Mouse (Mus musculus) stomach, embryonic 15.5 days (tissue): Measurements from ENCODE around the gene Arhgap28. TPM values are rescaled to one million over a fixed set of nuclear protein-coding genes. Genes with fewer than 3 reads are reported as not detected.

Experiments used
- ATAC-seq: fragments of 200-750 bp; cut with Nextera tagmentation; 2 replicates; pipeline ENCODE4 v1.8.0; 2017; ENCODE audit warnings: low read depth, moderate number of reproducible peaks, moderate TSS enrichment; ENCODE audit not compliant: insufficient read depth, low FRiP score
- H3K27ac ChIP-seq: fragments of 300-500 bp; sonication (generic); 2 replicates; pipeline ENCODE4 v1.5.1; 2015; ENCODE audit warnings: mild to moderate bottlenecking, inconsistent platforms
- H3K27me3 ChIP-seq: fragments of 300-500 bp; sonication (generic); replicated peaks from 2 replicates; pipeline ENCODE4 v1.6.1; 2015; ENCODE audit warnings: inconsistent platforms
- H3K36me3 ChIP-seq: fragments of 300-500 bp; sonication (generic); 2 replicates; pipeline ENCODE4 v1.6.1; 2015; ENCODE audit warnings: inconsistent platforms
- H3K4me1 ChIP-seq: fragments of 300-500 bp; sonication (generic); 2 replicates; pipeline ENCODE4 v1.6.1; 2015; ENCODE audit warnings: inconsistent platforms
- H3K4me2 ChIP-seq: fragments of 300-500 bp; sonication (generic); 2 replicates; pipeline ENCODE4 v1.6.1; 2015; ENCODE audit warnings: mild to moderate bottlenecking, inconsistent platforms
- H3K4me3 ChIP-seq: fragments of 300-500 bp; sonication (generic); replicated peaks from 2 replicates; pipeline ENCODE4 v1.5.1; 2015; ENCODE audit warnings: inconsistent platforms
- H3K9ac ChIP-seq: fragments of 300-500 bp; sonication (generic); 2 replicates; pipeline ENCODE4 v1.6.1; 2015; ENCODE audit warnings: inconsistent platforms
- H3K9me3 ChIP-seq: fragments of 300-500 bp; sonication (generic); 2 replicates; pipeline ENCODE4 v1.6.1; 2016; ENCODE audit warnings: inconsistent platforms
- WGBS: fragments of 180-500 bp; shearing (Covaris S2); methylation state at CpG from one replicate; pipeline ENCODE4 v1.1.7; 2015; 5-methylcytosine and 5-hydroxymethylcytosine counted together
- polyA plus RNA-seq: library from polyadenylated mRNA; unstranded; fragments of >200 nt; fragmentation: Nextera tagmentation; extraction: Ambion mirVana; gene quantifications from 2 replicates; pipeline ENCODE4 v1.2.1, GENCODE M21; 2015

Arhgap28 gene
- polyA plus RNA-seq, 1 experiment from 2014 or later: 23.9 TPM

DNA sequence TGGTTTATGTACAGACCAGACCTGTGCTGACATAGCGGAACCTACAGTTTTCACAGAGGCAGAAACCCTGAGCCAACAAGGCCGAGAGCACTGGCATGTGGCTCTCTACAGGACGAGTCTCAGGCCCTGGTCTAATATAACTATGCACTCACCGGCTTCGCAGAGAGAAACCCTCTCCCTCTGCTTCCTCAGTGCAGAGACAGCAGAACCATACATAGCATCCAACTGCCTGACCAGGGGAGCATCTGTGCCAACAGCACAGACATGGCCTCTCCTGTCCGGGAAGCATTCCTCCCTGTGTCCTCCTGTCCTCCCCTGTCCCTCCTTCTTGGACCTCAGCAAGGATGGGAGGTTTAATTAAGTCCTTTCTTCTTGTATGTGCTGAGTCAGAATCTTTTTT, 75.6 kb downstream of the Arhgap28 start:
- Histone ChIP-seq H3K4me3 (no peak overlapping the region), H3K36me3 (0 out of 2 replicates have a peak, but pooled peaks cover 4% of the 10 kb centered on the region), H3K4me2 (no peak overlapping the region), H3K27me3 (no peaks in the 10 kb centered on the region), H3K4me1 (no peaks in the 10 kb centered on the region), H3K9ac (no peak overlapping the region), H3K9me3 (no peaks in the 10 kb centered on the region), H3K27ac (no peak overlapping the region)
- WGBS: 81% methylated on average over 6 of the region's 6 CpGs
- ATAC-seq: no peak

DNA sequence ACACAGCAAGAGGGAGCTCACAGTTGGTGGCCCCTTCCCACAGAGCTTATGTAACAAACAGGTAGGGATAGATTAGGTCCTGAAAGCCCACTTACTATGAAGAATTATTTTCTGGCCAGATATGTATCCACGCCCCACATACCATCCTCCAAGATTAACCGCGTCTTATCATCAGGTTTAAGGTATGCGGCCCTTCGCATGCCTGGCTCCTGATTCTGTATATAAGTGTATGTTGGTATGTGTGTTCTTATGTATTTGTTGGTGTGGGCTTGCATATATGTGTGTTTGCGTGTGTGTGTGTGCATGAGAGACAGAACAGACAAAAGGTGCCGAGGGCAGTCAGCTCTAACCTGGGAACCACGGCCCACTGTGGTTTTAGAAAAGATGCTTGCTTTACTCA, 76.1 kb downstream of the Arhgap28 start:
- ATAC-seq: no peak
- H3K4me1 ChIP-seq: no peaks in the 10 kb centered on the region
- H3K4me2 ChIP-seq: no peak overlapping the region
- 0 out of 2 replicates have a peak, but pooled peaks cover 2% of the 10 kb centered on the region for H3K36me3 ChIP-seq
- WGBS: 82% methylated on average over 8 of the region's 8 CpGs
- H3K27me3 ChIP-seq: no peaks in the 10 kb centered on the region
- H3K27ac ChIP-seq: no peak overlapping the region
- H3K9ac ChIP-seq: no peak overlapping the region
- no peaks in the 10 kb centered on the region for H3K9me3 ChIP-seq
- H3K4me3 ChIP-seq: no peak overlapping the region

GRCm38 (mm10) chr17:67919959-67920358, 84.0 kb downstream of the Arhgap28 start:
- H3K27ac ChIP-seq: no peak overlapping the region
- H3K4me3 ChIP-seq: no peak overlapping the region
- WGBS: 81% methylated on average over 7 of the region's 7 CpGs
- ATAC-seq: no peak
- H3K9me3 ChIP-seq: no peaks in the 10 kb centered on the region
- no peaks in the 10 kb centered on the region for H3K4me1 ChIP-seq
- no peak overlapping the region for H3K9ac ChIP-seq
- no peak overlapping the region for H3K4me2 ChIP-seq
- no peaks in the 10 kb centered on the region for H3K27me3 ChIP-seq
- no peaks in the 10 kb centered on the region for H3K36me3 ChIP-seq

- H3K4me3 ChIP-seq: no peak overlapping the region
- WGBS: 82% methylated on average over 7 of the region's 7 CpGs
- no peak overlapping the region for H3K9ac ChIP-seq
- no peaks in the 10 kb centered on the region for H3K36me3 ChIP-seq
- ATAC-seq: no peak
- no peak overlapping the region for H3K27ac ChIP-seq
- no peak overlapping the region for H3K4me2 ChIP-seq
- no peaks in the 10 kb centered on the region for H3K27me3 ChIP-seq
- no peaks in the 10 kb centered on the region for H3K4me1 ChIP-seq
- H3K9me3 ChIP-seq: no peaks in the 10 kb centered on the region
These were observed 85.7 kb downstream of the Arhgap28 start for GRCm38 (mm10) chr17:67918201-67918600.

GRCm38 (mm10) chr17:67916901-67917300, 87.0 kb downstream of the Arhgap28 start:
- H3K4me3 ChIP-seq: no peak overlapping the region
- H3K27me3 ChIP-seq: no peaks in the 10 kb centered on the region
- H3K9ac ChIP-seq: no peak overlapping the region
- no peaks in the 10 kb centered on the region for H3K9me3 ChIP-seq
- no peak for ATAC-seq
- no peaks in the 10 kb centered on the region for H3K4me1 ChIP-seq
- no peaks in the 10 kb centered on the region for H3K36me3 ChIP-seq
- 87% methylated on average over 2 of the region's 2 CpGs for WGBS
- H3K27ac ChIP-seq: no peak overlapping the region
- no peak overlapping the region for H3K4me2 ChIP-seq

GRCm38 (mm10) chr17:67912640-67913039, 91.3 kb downstream of the Arhgap28 start:
- Histone ChIP-seq H3K9me3 (no peaks in the 10 kb centered on the region), H3K36me3 (no peaks in the 10 kb centered on the region), H3K27ac (no peak overlapping the region), H3K4me3 (no peak overlapping the region), H3K4me2 (no peak overlapping the region), H3K4me1 (no peaks in the 10 kb centered on the region), H3K9ac (no peak overlapping the region), H3K27me3 (no peaks in the 10 kb centered on the region)
- WGBS: 61% methylated on average over 12 of the region's 12 CpGs
- ATAC-seq: peak; percentile 66; the same call in 1 of the 2 replicates

GRCm38 (mm10) chr17:67912051-67912450, 91.9 kb downstream of the Arhgap28 start:
- no peak overlapping the region for H3K9ac ChIP-seq
- ATAC-seq: no peak
- 80% methylated on average over 11 of the region's 11 CpGs for WGBS

GRCm38 (mm10) chr17:67908537-67908936, 95.4 kb downstream of the Arhgap28 start:
- no peaks in the 10 kb centered on the region for H3K9me3 ChIP-seq
- H3K27ac ChIP-seq: no peak overlapping the region
- H3K4me3 ChIP-seq: no peak overlapping the region
- no peaks in the 10 kb centered on the region for H3K4me1 ChIP-seq
- WGBS: 73% methylated on average over 4 of the region's 4 CpGs
- H3K36me3 ChIP-seq: no peaks in the 10 kb centered on the region
- no peaks in the 10 kb centered on the region for H3K27me3 ChIP-seq
- no peak for ATAC-seq
- H3K4me2 ChIP-seq: no peak overlapping the region
- H3K9ac ChIP-seq: no peak overlapping the region

More at GRCm38 (mm10) chr17:67912051-67912450, 91.9 kb downstream of the Arhgap28 start:
- H3K4me3 ChIP-seq: no peak overlapping the region
- no peaks in the 10 kb centered on the region for H3K27me3 ChIP-seq
- no peaks in the 10 kb centered on the region for H3K9me3 ChIP-seq
- no peak overlapping the region for H3K27ac ChIP-seq
- H3K36me3 ChIP-seq: no peaks in the 10 kb centered on the region
- no peaks in the 10 kb centered on the region for H3K4me1 ChIP-seq
- no peak overlapping the region for H3K4me2 ChIP-seq

GRCm38 (mm10) chr17:67908137-67908536, 95.8 kb downstream of the Arhgap28 start:
- 82% methylated on average over 4 of the region's 4 CpGs for whole genome bisulfite sequencing
- Histone ChIP-seq H3K36me3 (no peaks in the 10 kb centered on the region), H3K4me2 (no peak overlapping the region), H3K9me3 (no peaks in the 10 kb centered on the region), H3K4me3 (no peak overlapping the region), H3K27me3 (no peaks in the 10 kb centered on the region), H3K4me1 (no peaks in the 10 kb centered on the region), H3K27ac (no peak overlapping the region), H3K9ac (no peak overlapping the region)
- no peak for ATAC-seq

GRCm38 (mm10) chr17:67907532-67908054, 96.3 kb downstream of the Arhgap28 start:
- no peak overlapping the region for H3K4me3 ChIP-seq
- ATAC-seq: no peak
- no peaks in the 10 kb centered on the region for H3K9me3 ChIP-seq
- 69% methylated on average over 10 of the region's 10 CpGs for WGBS
- no peak overlapping the region for H3K4me2 ChIP-seq
- no peaks in the 10 kb centered on the region for H3K27me3 ChIP-seq
- H3K36me3 ChIP-seq: no peaks in the 10 kb centered on the region
- no peaks in the 10 kb centered on the region for H3K4me1 ChIP-seq
- H3K9ac ChIP-seq: no peak overlapping the region
- no peak overlapping the region for H3K27ac ChIP-seq

DNA sequence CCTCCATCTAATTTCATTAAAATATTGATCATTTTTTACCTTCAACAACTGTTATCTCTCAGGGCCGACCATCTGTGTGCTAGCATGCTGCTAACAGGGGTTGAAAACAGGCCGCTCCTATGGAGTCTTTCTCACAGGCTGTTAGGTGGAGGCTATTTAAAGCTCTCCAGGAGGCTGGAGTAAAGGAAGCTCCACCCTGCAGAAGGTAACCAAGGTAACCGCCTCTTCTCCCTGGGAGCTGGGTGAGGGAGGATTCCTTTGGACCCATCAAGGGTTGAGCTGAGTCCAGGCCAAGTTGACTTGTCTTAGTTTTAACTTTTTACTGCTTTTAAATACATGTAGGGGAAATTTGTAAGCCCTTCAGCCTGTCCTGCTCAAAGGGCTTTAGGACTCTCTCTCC, 97.7 kb downstream of the Arhgap28 start:
- 71% methylated on average over 3 of the region's 3 CpGs for WGBS

GRCm38 (mm10) chr17:67904315-67904944, 99.5 kb downstream of the Arhgap28 start:
- ATAC-seq: no peak
- H3K4me2 ChIP-seq: no peak overlapping the region
- no peak overlapping the region for H3K27ac ChIP-seq
- H3K9ac ChIP-seq: no peak overlapping the region
- H3K4me1 ChIP-seq: no peaks in the 10 kb centered on the region
- peaks cover 4% of the 10 kb centered on the region; the same call in 1 of the 2 replicates for H3K36me3 ChIP-seq
- WGBS: 81% methylated on average over 14 of the region's 14 CpGs
- no peaks in the 10 kb centered on the region for H3K9me3 ChIP-seq
- no peak overlapping the region for H3K4me3 ChIP-seq
- H3K27me3 ChIP-seq: no peaks in the 10 kb centered on the region

More for the DNA sequence above, 97.7 kb downstream of the Arhgap28 start:
- H3K27me3 ChIP-seq: no peaks in the 10 kb centered on the region
- no peaks in the 10 kb centered on the region for H3K4me1 ChIP-seq
- no peak overlapping the region for H3K27ac ChIP-seq
- ATAC-seq: no peak
- no peaks in the 10 kb centered on the region for H3K9me3 ChIP-seq
- no peaks in the 10 kb centered on the region for H3K36me3 ChIP-seq
- H3K4me3 ChIP-seq: no peak overlapping the region
- no peak overlapping the region for H3K9ac ChIP-seq
- no peak overlapping the region for H3K4me2 ChIP-seq
